ENCODE assay signal across 8 mouse cellular contexts in genomic region chr10:4123280-4123945, GRCm38 (mm10).
DNase-seq lines count a peak whose midpoint lies in the region; ATAC-seq and TF ChIP-seq lines count a peak whose summit lies in the region.
"Not testable (repeated sequence)": the region's sequence is repeated elsewhere in the genome, so short reads cannot be mapped to it uniquely, and the experiment has no call there.

No protein-coding gene starts in this region.

- H3K27ac ChIP-seq in heart, postnatal 0 days (ENCODE audit: low read depth); liver, embryonic 16.5 days (ENCODE audit: low read length): not testable (repeated sequence)
- peak overlapping the region; percentile 77 for H3K27ac ChIP-seq in kidney, embryonic 15.5 days
- H3K27ac ChIP-seq in stomach, embryonic 16.5 days (ENCODE audit: low read length), result peak overlapping the region; percentile 26

- H3K4me2 ChIP-seq in heart, postnatal 0 days (ENCODE audit: low read depth, low read length); kidney, embryonic 15.5 days; liver, embryonic 16.5 days (ENCODE audit: low read depth, low read length); stomach, embryonic 16.5 days (ENCODE audit: low read depth, low read length): not testable (repeated sequence)

- H3K27me3 ChIP-seq in heart, postnatal 0 days (ENCODE audit: control insufficient read depth, insufficient read depth, low read length); kidney, embryonic 15.5 days; liver, embryonic 16.5 days (ENCODE audit: control insufficient read depth, insufficient read depth, low read depth, low read length); stomach, embryonic 16.5 days (ENCODE audit: control insufficient read depth, insufficient read depth, low read length): not testable (repeated sequence)

- not testable (repeated sequence) for H3K36me3 ChIP-seq in heart, postnatal 0 days (replicated peaks; ENCODE audit: control insufficient read depth, insufficient read depth, low read length); kidney, embryonic 15.5 days; liver, embryonic 16.5 days (ENCODE audit: control insufficient read depth, insufficient read depth); stomach, embryonic 16.5 days (ENCODE audit: control insufficient read depth, insufficient read depth, low read length)

- H3K9me3 ChIP-seq in heart, postnatal 0 days (replicated peaks; ENCODE audit: control insufficient read depth, low read length); kidney, embryonic 15.5 days (replicated peaks); liver, embryonic 16.5 days (replicated peaks; ENCODE audit: control insufficient read depth, low read length); stomach, embryonic 16.5 days (replicated peaks; ENCODE audit: control insufficient read depth, low read length): not testable (repeated sequence)

- TF ChIP-seq EP300 in heart, postnatal 0 days (IDR thresholded peaks at IDR 0.05; ENCODE audit: low read depth), result not testable (repeated sequence)

- not testable (repeated sequence) for H3K9ac ChIP-seq in heart, postnatal 0 days (replicated peaks; ENCODE audit: low read depth, low read length); kidney, embryonic 15.5 days; liver, embryonic 16.5 days (ENCODE audit: low read depth, low read length); stomach, embryonic 16.5 days (ENCODE audit: low read length)

- peaks cover 15% of the 10 kb centered on the region for H3K4me1 ChIP-seq in heart, postnatal 0 days (ENCODE audit: control insufficient read depth, insufficient read depth)
- peaks cover 66% of the 10 kb centered on the region for H3K4me1 ChIP-seq in kidney, embryonic 15.5 days
- not testable (repeated sequence) for H3K4me1 ChIP-seq in liver, embryonic 16.5 days (ENCODE audit: control insufficient read depth, low read depth, low read length)
- H3K4me1 ChIP-seq in stomach, embryonic 16.5 days (ENCODE audit: control insufficient read depth, insufficient read depth, low read length), result peaks cover 32% of the 10 kb centered on the region

- peak; percentile 11 for DNase-seq in MEL-GATA-1-ER (ENCODE audit: extremely low read depth, low read depth)
- DNase-seq in adrenal gland, adult 2 months, result peak; percentile 33
- peak; percentile 73 for DNase-seq in gonadal fat pad, adult 2 months (ENCODE audit: low read depth)
- not testable (repeated sequence) for DNase-seq in heart, postnatal 0 days (ENCODE audit: low spot score)
- peak; percentile 63 to 69 for DNase-seq in kidney, postnatal 36 days

- ATAC-seq in heart, postnatal 0 days (ENCODE audit: insufficient read depth, low read depth), result peak; percentile 35; the same call in 1 of the 2 replicates
- peak; percentile 33; the same call in 1 of the 2 replicates for ATAC-seq in kidney, embryonic 15.5 days (replicated peaks; ENCODE audit: low FRiP score)
- ATAC-seq in liver, embryonic 16.5 days (ENCODE audit: low read depth), result peak; percentile 48; the same call in 1 of the 2 replicates
- not testable (repeated sequence) for ATAC-seq in stomach, embryonic 16.5 days (ENCODE audit: insufficient read depth, low FRiP score)

- not testable (repeated sequence) for H3K4me3 ChIP-seq in heart, postnatal 0 days (ENCODE audit: low read depth, low read length); kidney, embryonic 15.5 days (replicated peaks); liver, embryonic 16.5 days (ENCODE audit: low read depth, low read length); stomach, embryonic 16.5 days (replicated peaks; ENCODE audit: low read length)

- 50% methylated on average over 7 of the region's 7 CpGs for WGBS in heart, postnatal 0 days
- 62% methylated on average over 7 of the region's 7 CpGs for WGBS in kidney, embryonic 15.5 days
- 75% methylated on average over 7 of the region's 7 CpGs for WGBS in liver, embryonic 16.5 days (ENCODE audit: insufficient replicate concordance)
- 78% methylated on average over 7 of the region's 7 CpGs for WGBS in stomach, embryonic 16.5 days

- not testable (repeated sequence) for TF ChIP-seq CTCF in heart, postnatal 0 days (IDR thresholded peaks at IDR 0.05; ENCODE audit: low read depth)
